Mouse (Mus musculus) adrenal gland, postnatal 14 days (tissue): ENCODE results near the gene Hist1h2ai. TPM values are rescaled to one million over a fixed set of nuclear protein-coding genes. Genes with fewer than 3 reads are reported as not detected.
A peak's percentile ranks its signal among the peaks of the same experiment; 100 is the strongest.

ENCODE experiments used
- DNase-seq: peaks from one replicate; pipeline ENCODE4 v3.0.0; 2021; ENCODE audit warnings: mixed read lengths
- total RNA-seq: library from RNA; stranded (reverse); gene quantifications from 2 replicates; pipeline ENCODE4 v1.2.3, GENCODE M21; 2021

Hist1h2ai gene
- total RNA-seq, 1 experiment from 2014 or later: 184 TPM

GRCm38 (mm10) chr13:21727948-21728572, 11.8 kb downstream of the Hist1h2ai start:
- no peak for DNase-seq

- DNase-seq: no peak
Observed at GRCm38 (mm10) chr13:21729544-21729943, 13.3 kb downstream of the Hist1h2ai start.

GRCm38 (mm10) chr13:21733466-21733865, 17.2 kb downstream of the Hist1h2ai start:
- DNase-seq: no peak

GRCm38 (mm10) chr13:21734010-21734905, 18.0 kb downstream of the Hist1h2ai start:
- peak; percentile 88 for DNase-seq

GRCm38 (mm10) chr13:21734906-21735767, 18.9 kb downstream of the Hist1h2ai start, which contains the start of gene Hist1h4j:
TSS of gene Hist1h4j (plus strand) at chr13:21735064.
- peak; percentile 84 for DNase-seq

GRCm38 (mm10) chr13:21745006-21745405, 28.8 kb downstream of the Hist1h2ai start:
- DNase-seq: no peak

DNA sequence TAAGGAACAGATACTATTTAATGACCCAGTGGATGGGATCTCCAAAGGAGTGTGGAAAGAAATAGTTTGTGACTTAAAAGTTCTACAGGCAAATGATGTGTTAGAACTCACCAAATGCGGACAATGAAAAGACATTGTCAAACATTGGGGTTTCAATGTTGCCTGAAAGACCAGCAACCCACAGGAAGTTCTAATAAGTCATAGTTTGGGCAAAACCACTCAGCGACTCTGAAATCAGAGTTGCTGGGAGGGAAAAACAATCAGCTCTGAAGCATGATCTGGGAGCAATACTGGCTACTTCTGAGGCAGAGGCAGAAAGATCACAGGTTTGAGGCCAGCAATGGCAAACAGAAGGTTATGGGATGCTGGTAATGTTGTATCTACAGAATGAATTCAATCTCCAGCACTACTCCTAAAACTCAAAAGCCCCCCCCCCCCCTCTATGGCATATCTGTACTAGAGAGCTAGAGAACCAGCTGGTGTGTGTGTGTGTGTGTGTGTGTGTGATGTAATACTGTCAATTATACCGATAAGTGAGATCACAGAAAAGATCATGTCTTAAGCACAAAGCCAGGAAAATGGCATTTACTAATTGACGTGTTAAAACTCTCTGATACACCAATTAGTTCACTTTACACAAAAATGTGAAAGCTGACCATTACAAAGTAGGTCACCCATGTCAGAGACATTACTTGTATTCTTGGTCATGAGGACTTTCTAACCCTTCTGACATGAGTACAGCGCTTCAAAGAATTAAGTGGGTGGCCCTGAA, 33.4 kb downstream of the Hist1h2ai start:
- DNase-seq: no peak

- peak; percentile 94 for DNase-seq
Observed at GRCm38 (mm10) chr13:21750159-21751017, 34.2 kb downstream of the Hist1h2ai start, which contains the start of gene Hist1h4k. TSS of gene Hist1h4k (minus strand) at chr13:21750505.

DNA sequence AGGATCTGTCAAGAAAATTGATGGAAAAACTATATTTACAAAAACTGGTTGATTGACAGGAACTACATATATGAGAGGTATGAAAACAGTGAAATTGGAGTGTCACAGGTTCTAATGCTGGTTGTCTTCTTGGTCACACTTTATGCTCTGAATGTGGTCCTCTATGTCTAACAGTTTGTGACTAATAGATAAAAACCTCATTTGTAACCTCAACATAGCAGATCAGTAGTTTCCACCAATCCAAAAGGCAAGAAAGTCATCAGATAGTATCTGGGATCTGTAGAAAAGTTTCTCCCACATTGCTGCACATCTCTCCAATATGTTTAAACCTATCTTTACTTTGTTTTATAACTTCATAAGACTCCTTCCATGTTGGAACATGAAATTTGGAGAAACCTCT, 35.2 kb downstream of the Hist1h2ai start:
- DNase-seq: no peak

DNA sequence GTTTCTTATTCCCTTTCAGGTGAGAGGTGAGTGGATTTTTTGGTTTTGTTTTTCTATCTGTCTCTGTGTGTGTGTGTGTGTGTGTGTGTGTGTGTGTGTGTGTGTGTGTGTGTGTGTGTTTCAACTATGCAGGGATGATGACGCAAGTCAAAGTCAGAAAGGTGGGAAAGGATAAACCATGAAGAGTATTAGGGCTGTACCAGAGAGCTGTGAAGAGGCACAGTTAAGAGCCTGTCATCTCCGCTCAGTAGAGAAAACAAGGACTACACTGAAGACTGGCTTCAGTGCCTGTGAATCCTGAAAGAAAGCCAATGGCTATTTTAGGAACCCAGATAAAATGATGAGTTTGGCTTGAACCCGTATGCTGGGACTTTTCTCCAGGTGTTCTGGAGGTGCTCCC, 35.6 kb downstream of the Hist1h2ai start:
- DNase-seq: no peak

- DNase-seq: no peak
Observed at GRCm38 (mm10) chr13:21752356-21752755, 36.1 kb downstream of the Hist1h2ai start.

GRCm38 (mm10) chr13:21753051-21753523, 36.9 kb downstream of the Hist1h2ai start:
- no peak for DNase-seq

GRCm38 (mm10) chr13:21753524-21754285, 37.5 kb downstream of the Hist1h2ai start, which contains the start of the genes Hist1h2ak and Hist1h2bn:
TSS of gene Hist1h2ak (minus strand) at chr13:21753827.
TSS of gene Hist1h2bn (plus strand) at chr13:21754123.
- DNase-seq: peak; percentile 68

DNA sequence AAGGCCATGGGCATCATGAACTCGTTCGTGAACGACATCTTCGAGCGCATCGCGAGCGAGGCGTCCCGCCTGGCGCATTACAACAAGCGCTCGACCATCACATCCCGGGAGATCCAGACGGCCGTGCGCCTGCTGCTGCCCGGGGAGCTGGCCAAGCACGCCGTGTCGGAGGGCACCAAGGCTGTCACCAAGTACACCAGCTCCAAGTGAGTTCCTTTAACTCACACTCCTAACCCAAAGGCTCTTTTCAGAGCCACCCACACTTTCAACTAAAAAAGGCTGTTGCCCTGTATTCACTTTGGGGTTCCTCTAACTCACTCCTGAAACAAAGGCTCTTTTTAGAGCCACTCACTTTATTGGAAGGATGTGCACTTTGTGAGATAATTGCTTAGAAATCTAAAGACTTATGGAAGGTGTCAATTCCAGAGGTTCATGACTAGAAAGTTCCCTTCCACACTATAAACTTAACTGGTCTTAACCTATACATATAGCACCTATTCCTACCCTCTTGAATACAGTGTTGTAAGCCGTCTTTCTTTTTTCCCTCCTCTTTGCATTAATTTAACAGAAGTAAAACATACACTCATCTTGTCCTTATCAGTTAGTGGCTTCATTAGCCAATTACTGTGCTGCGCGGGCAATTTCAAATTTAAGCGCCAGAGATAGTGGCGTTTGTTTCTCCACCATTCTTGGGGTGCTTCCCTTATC, 38.2 kb downstream of the Hist1h2ai start:
- peak; percentile 59 for DNase-seq

DNA sequence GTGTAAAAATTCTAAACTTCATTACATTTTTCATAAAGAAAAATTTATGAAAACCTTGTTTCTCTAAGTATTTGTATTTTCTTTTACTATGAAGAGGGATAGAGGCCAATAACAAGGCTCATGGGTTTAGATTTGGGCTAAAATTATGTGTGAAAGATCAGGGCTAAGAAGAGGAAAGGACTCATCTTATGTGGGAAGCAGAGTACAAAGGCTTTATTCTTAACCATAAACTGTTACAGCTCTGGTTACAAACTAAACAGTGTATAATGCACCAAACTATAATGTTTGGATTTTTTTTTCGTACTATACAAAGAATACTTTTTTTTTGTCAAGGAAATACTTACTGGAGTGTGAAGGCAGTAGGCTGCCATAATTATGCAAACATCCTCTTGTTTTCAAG, 39.5 kb downstream of the Hist1h2ai start:
- no peak for DNase-seq
